Mouse (Mus musculus): ENCODE results near the gene Zfp385c.

Gene Zfp385c

DNA sequence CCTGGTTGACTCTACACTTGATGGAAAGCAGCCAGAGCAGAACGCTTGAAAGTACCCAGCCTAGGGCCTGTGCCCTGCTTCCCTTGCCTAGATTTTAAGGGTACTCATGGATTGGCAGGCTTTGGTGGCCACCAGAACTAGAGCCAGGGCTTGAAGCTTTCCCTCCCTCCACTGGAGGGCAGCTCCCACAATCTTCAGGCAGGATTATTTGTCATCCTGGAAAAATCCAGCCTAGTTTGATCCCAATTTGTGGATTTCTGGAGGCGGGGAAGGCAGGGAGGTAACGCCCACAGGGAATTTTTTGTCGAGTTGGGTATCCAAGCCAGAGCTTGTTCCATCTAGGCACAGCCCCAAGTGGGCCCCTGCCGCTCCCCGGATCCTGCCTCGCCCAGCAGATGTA is 1.9 kb downstream of the Zfp385c start:
- no peak for DNase-seq (ENCODE audit: low read depth, low spot score)

GRCm38 (mm10) chr11:100688443-100688842 is 3.8 kb downstream of the Zfp385c start:
- no peak for DNase-seq (ENCODE audit: low read depth, low spot score)

GRCm38 (mm10) chr11:100687265-100687664 is 5.0 kb downstream of the Zfp385c start:
- DNase-seq (ENCODE audit: low read depth, low spot score), result no peak

- no peak for DNase-seq (ENCODE audit: low read depth, low spot score)
Observed at GRCm38 (mm10) chr11:100685371-100685770, 6.9 kb downstream of the Zfp385c start.

- DNase-seq (ENCODE audit: low read depth, low spot score), result no peak
Observed at GRCm38 (mm10) chr11:100684084-100684483, 8.2 kb downstream of the Zfp385c start.

GRCm38 (mm10) chr11:100682526-100682925 is 9.7 kb downstream of the Zfp385c start:
- DNase-seq (ENCODE audit: low read depth, low spot score), result no peak

DNA sequence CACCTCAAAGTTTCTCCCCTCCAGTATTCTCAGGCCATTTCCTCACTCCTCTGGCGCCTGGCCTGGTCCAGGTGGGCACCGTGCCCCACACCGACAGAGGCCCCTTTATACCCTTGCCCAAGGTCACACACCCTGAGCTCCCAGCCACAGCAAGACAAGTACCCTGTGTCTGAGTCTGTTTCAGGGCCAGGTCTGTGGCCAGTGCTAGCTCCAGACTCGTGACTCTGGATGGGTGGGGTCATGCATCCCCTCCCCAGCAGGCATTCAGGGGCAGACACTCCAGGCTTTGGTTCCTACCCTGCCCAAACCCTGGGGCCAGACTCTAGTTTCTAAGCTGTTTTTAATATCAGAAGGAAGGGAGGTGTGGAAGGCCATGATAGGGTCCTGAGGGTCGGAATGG is 10.4 kb downstream of the Zfp385c start:
- no peak for DNase-seq (ENCODE audit: low read depth, low spot score)

DNA sequence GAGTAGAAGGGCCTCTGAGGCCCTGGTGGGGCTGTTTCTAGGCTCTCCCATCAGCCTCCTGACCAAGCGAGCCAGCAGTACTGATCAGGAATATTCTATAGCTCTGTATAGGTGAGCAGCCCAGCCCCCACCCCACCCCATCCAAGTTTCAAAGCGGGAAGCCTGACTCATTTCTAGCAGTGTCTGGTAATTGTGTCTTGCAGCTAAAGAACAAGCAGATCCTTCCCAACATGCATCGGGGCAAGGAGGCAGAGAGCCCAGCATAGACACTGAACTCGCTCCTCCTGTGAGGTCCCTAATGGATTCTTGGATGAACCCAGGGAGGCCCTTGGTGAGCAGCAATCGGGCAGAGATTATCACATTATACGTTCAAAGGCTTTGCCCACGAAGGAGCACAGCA is 14.4 kb downstream of the Zfp385c start:
- no peak for DNase-seq (ENCODE audit: low read depth, low spot score)

DNA sequence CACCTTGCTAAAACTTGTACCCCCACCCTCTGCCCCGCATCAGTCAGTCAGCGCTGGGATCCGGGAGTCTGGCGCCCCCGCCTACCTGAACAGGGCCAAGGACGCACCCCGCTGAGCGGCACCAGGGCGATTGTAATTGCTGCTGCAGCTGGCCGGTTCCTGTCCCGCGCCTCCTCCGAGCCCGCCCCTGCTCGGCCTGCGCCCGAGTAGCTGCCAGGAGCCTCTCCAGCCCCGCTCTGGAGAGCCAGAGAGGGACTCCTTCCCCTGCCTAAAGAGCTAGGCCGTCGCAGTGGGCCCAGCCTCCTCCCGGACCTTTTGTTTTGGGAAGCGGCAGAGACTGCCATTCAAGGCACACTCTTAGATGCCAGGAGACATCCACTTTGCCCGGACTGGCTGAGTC is 19.1 kb downstream of the Zfp385c start:
- no peak for DNase-seq (ENCODE audit: low read depth, low spot score)

DNA sequence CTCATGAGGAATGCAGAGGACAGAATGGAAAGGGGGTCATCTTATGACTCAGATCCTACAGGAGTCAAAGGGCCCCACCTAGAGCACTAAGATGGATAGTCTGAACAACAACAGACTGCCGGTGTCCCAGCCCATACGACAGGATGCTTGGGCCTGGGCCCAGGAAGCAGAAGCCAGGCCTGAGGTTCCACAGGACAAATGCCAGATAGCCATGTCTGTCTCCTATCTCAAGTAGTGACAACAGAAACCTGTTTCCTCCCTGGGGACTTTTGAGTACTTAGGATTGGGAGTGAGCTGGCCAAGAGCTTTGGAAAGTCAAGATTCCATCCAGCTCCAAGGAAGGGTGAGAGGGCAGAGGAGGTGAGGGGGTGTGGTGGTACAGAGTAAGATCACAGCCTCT is 20.3 kb downstream of the Zfp385c start:
- no peak for DNase-seq (ENCODE audit: low read depth, low spot score)

- DNase-seq (ENCODE audit: low read depth, low spot score), result no peak
Observed at GRCm38 (mm10) chr11:100671049-100671448, 21.2 kb downstream of the Zfp385c start.

- no peak for DNase-seq (ENCODE audit: low read depth, low spot score)
Observed at GRCm38 (mm10) chr11:100659806-100660205, 32.4 kb downstream of the Zfp385c start.

DNA sequence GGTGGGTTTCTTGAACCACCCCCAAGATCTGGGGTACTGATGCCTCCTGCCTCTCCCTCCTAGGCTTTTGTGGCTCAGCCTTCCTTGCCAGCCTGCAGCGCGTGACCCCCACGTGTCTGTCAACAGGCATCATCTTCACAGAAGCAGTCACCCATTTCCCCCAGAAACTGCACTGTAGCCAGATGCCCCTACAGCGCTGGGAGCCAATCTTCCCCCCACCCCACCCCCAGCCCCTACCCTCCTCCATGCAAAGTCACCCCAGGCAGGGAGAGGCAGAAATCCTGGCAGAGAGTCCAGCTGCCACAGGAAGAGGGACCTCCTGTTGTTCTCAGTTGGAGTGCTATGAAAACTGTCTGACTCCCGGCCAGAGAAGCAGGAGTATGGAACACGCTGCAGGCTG is 35.8 kb downstream of the Zfp385c start:
- DNase-seq (ENCODE audit: low read depth, low spot score), result no peak

- DNase-seq (ENCODE audit: low read depth, low spot score), result peak; percentile 30
Observed at GRCm38 (mm10) chr11:100655589-100655988, 36.7 kb downstream of the Zfp385c start.

GRCm38 (mm10) chr11:100651748-100652147 is 40.5 kb downstream of the Zfp385c start:
- no peak for DNase-seq (ENCODE audit: low read depth, low spot score)

DNA sequence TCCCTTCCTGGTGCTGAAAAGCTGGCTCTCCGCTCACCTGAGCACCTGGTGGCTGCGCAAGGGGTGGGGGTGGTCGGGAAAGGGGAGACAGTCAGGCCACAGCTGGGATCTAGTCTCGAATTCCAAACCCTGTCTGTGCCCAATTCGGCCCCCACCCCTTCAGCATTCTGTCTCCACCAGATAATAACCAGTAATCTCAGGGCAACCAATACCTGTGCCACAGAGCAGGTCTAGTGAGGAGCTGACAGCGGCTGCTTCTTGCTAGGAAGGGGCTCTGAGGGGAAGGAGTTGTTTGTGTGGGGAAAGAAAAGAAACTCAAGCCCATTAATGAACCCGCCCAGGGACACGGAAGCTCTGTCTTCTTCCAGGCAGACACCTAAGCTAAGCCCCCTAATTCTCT is 41.0 kb downstream of the Zfp385c start:
- DNase-seq (ENCODE audit: low read depth, low spot score), result no peak

DNA sequence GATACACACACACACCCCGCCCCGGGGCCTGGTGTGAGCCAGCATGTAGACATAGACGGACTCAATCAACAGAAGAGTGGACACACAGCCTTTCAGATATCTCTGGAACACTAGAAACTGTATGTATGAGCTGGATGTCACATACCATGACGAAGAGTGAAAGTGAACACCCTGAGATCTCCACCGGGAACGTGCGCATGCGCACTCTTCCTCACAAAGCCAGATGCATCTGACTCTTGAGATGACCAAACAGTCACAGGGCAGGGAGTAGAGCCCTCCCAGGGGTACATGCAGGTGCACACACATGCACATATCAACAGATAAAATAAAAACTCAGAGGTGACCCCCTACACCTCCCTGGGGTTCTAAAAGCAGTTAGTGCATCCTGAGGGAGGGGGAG is 43.9 kb downstream of the Zfp385c start:
- DNase-seq (ENCODE audit: low read depth, low spot score), result no peak

DNA sequence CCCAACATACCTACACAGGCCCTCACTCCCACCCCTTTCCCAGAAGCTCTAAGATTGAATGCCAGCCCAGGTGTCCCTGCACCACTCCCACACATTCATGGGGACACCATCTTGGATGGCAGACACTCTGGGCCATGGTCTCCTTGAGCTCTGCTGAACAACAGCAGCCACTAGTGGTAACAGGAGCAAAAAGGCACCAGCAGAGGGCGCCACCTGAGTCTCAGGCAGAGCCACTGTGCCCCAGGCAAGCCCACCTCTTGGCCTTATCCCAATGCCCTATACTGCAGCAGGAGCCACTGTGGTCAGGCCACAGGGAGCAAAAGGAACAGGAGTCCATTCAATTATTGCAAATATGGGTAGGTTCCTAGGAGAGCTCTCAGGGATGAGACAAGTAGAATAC is 46.0 kb downstream of the Zfp385c start:
- peak; percentile 47 for DNase-seq (ENCODE audit: low read depth, low spot score)

GRCm38 (mm10) chr11:100643612-100644575 is 48.4 kb downstream of the Zfp385c start:
- no peak for DNase-seq (ENCODE audit: low read depth, low spot score)

DNA sequence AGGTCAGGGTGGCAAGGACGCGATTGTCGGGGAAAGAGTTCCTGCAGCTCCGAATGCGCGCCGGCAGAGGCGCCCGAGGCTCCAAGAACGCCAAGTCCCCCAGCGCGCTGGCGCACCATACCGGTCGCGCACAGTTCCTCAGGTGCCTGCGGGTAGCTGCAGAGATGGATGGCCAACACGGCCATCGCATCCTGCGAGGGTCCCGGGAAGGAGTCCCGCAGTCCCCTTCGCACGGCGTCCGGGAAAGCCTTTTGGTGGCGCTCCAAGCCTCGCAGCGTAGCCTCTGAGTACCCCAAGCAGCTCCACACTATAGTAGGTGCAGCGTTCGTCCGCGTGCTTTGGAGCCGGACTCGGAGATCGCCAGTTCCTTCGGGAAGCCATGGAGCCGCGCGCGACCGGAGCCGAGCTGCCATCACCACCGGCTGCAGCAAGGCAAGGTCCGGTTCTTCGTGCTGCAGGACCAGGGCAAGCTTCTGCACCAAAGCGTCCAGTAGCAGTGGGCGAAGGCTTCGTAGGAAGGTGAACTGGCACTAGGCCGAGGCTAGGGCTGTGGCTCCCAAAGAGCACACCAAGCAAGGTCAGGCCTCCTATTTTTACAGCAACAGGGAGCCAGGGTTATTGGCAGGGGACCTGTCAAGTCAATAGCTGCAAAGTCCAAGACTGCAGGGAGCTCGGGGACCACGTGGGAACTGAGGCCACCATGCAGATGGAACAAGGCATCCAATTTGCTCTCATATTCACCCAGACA is 51.9 kb downstream of the Zfp385c start:
- DNase-seq (ENCODE audit: low read depth, low spot score), result peak; percentile 42

- DNase-seq (ENCODE audit: low read depth, low spot score), result no peak
Observed at GRCm38 (mm10) chr11:100634530-100634929, 57.7 kb downstream of the Zfp385c start.

DNA sequence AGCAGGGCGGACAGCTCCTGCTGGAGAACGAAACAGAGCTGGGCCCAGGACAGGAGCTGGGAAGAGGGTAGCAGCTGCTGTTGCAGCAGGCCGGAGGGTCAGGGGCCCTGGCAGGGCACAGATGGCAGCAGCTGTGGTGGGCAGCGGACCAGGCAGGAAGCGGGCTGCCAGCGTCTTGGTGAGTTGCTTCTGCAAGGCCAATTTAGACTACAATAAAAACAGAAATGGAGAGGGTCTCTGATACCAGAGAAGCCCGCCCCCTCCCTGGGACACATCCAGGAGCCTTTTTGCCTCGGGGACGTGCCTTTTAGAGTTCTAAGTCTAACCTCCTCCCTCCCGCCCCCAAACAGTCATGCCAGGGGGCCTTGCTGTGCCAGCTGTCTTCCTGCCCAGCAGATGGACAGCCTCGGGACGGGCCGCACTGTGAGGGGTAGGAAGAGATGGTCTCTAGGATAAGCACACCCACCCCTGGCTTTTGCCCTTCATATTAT is 63.3 kb downstream of the Zfp385c start:
- DNase-seq (ENCODE audit: low read depth, low spot score), result no peak

- DNase-seq (ENCODE audit: low read depth, low spot score), result no peak
Observed at GRCm38 (mm10) chr11:100628056-100628455, 64.2 kb downstream of the Zfp385c start.
